Mouse (Mus musculus) C2C12 (cell line): ENCODE measurements around the gene Cdkl4. TPM values are rescaled to one million over a fixed set of nuclear protein-coding genes. Genes with fewer than 3 reads are reported as not detected.
"Not testable (repeated sequence)": the region's sequence is repeated elsewhere in the genome, so short reads cannot be mapped to it uniquely, and the experiment has no call there.

Experiments
- H3K27me3 ChIP-seq: one replicate; pipeline ENCODE4 v1.6.1; 2011; ENCODE audit not compliant: control insufficient read depth, insufficient read depth, insufficient read length
- H3K36me3 ChIP-seq: one replicate; pipeline ENCODE4 v1.6.1; 2011; ENCODE audit not compliant: control insufficient read depth, insufficient read depth
- H3K4me3 ChIP-seq: one replicate; pipeline ENCODE4 v1.5.1; 2011; ENCODE audit warnings: mild to moderate bottlenecking, control low read depth; ENCODE audit not compliant: poor library complexity, insufficient read depth, severe bottlenecking
- H3K79me2 ChIP-seq: one replicate; pipeline ENCODE4 v1.6.1; 2011; ENCODE audit not compliant: control insufficient read depth, insufficient read depth
- H3K79me3 ChIP-seq: one replicate; pipeline ENCODE4 v1.6.1; 2011; ENCODE audit warnings: low read depth, control low read depth
- H3ac ChIP-seq: one replicate; pipeline ENCODE3; 2011; ENCODE audit warnings: low read depth; ENCODE audit not compliant: control insufficient read depth, insufficient read length
- CEBPB ChIP-seq: IDR thresholded peaks from one replicate; pipeline ENCODE4 v1.6.1; 2011; ENCODE audit warnings: low read depth, mild to moderate bottlenecking, control low read depth, moderate library complexity
- CTCF ChIP-seq: IDR thresholded peaks from one replicate; pipeline ENCODE4 v1.5.1; 2011; ENCODE audit not compliant: control insufficient read depth, insufficient read depth, insufficient read length
- FOSL1 ChIP-seq: IDR thresholded peaks from one replicate; pipeline ENCODE4 v1.8.0; 2011; ENCODE audit warnings: mild to moderate bottlenecking, low read length; ENCODE audit not compliant: poor library complexity, insufficient read depth, severe bottlenecking
- MAX ChIP-seq: IDR thresholded peaks from one replicate; pipeline ENCODE4 v1.6.1; 2011; ENCODE audit warnings: mild to moderate bottlenecking, control low read depth
- MYOD1 ChIP-seq: IDR thresholded peaks from one replicate; pipeline ENCODE4 v1.6.1; 2011; ENCODE audit warnings: low read depth; ENCODE audit not compliant: control insufficient read depth, insufficient read length
- MYOG ChIP-seq: IDR thresholded peaks from one replicate; pipeline ENCODE4 v1.6.1; 2011; ENCODE audit not compliant: control insufficient read depth, insufficient read length; ENCODE audit errors: extremely low read depth
- USF1 ChIP-seq: IDR thresholded peaks from one replicate; pipeline ENCODE4 v1.6.1; 2011; ENCODE audit warnings: low read depth, mild to moderate bottlenecking, control low read depth, moderate library complexity
- polyA plus RNA-seq: library from polyadenylated mRNA; unstranded; fragments of >200 nt; fragmentation: generic; extraction: Trizol; gene quantifications from one replicate; pipeline ENCODE4 v1.2.1, GENCODE M21; 2012; ENCODE audit warnings: missing spikeins

Cdkl4 gene
- polyA plus RNA-seq, 1 experiment = not detected

DNA sequence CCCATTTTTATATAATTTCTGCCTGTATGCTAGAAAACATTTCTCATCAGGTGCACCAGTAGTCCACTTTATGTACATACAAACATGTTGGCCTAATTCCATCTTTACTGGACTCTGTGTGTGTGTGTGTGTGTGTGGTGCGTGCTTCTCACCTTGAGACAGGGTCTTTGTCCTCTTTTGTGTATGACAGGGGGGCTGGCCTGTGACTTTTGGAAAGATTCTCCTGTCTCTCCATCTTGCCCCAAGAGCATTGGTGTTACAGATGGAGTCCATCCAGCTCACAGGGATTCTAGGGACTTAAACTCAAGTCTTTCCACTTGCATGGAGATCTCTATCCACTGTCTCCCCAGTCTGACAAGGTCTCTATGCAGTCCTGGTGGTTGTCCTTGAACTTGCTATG lies 428 bp upstream of the Cdkl4 start:
- Histone ChIP-seq H3K27me3 (no peaks in the 10 kb centered on the region), H3K79me3 (no peaks in the 10 kb centered on the region), H3K36me3 (peaks cover 3% of the 10 kb centered on the region), H3ac (no peak overlapping the region), H3K79me2 (no peaks in the 10 kb centered on the region), H3K4me3 (no peak overlapping the region)
- TF ChIP-seq CEBPB = no peak
- TF ChIP-seq MYOD1 = no peak
- TF ChIP-seq MAX = no peak
- no peak for TF ChIP-seq MYOG
- TF ChIP-seq FOSL1 = no peak
- no peak for TF ChIP-seq USF1
- TF ChIP-seq CTCF = no peak

DNA sequence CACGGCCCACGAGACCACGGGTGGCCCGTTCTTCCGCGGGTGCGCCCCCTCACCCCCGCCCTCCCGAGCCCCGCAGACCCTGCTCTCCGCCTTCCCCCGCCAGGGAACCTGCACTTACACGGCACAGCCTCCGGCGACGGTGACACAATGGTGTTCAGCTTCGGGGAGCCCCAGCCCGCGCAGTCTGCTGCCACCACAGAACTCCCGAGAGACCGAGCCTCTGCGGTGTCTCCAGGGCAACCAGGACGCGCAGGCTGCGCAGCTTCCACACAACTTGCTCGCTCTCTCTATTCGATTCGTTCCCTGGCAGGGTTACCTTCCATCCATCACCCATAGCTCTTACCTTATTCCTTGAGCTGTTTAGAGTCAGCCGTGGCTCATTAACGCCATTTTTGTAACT lies 399 bp downstream of the Cdkl4 start:
- Histone ChIP-seq H3K79me2 (no peaks in the 10 kb centered on the region), H3K36me3 (peaks cover 3% of the 10 kb centered on the region), H3ac (no peak overlapping the region), H3K4me3 (no peak overlapping the region), H3K27me3 (no peaks in the 10 kb centered on the region), H3K79me3 (no peaks in the 10 kb centered on the region)
- no peak for TF ChIP-seq MYOD1
- TF ChIP-seq MYOG = no peak
- no peak for TF ChIP-seq MAX
- no peak for TF ChIP-seq CTCF
- no peak for TF ChIP-seq FOSL1
- TF ChIP-seq CEBPB = no peak
- no peak for TF ChIP-seq USF1

DNA sequence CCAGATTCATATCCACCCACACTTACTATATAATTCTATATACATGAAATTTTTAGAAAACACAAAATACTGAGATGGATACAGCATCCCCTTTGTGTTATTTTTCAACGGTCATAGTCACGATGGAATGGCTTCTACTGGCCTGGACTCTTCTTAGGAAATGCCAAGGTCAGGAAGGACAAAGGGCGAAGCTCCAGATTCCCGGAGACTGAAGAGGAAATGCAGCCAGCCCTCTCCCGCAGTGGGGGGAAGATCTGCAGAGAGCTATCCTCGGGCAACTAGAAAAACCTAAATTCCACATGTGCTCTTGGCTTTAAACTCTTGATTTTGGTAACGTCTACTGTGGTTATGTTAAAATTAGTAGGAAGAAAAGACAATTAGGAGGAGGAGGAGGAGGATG lies 2.6 kb downstream of the Cdkl4 start:
- Histone ChIP-seq H3K27me3 (no peaks in the 10 kb centered on the region), H3K4me3 (no peak overlapping the region), H3ac (no peak overlapping the region), H3K36me3 (no peaks in the 10 kb centered on the region), H3K79me2 (no peaks in the 10 kb centered on the region), H3K79me3 (no peaks in the 10 kb centered on the region)
- TF ChIP-seq CTCF = no peak
- TF ChIP-seq CEBPB = no peak
- no peak for TF ChIP-seq USF1
- no peak for TF ChIP-seq FOSL1
- no peak for TF ChIP-seq MYOG
- TF ChIP-seq MYOD1 = no peak
- TF ChIP-seq MAX = no peak

DNA sequence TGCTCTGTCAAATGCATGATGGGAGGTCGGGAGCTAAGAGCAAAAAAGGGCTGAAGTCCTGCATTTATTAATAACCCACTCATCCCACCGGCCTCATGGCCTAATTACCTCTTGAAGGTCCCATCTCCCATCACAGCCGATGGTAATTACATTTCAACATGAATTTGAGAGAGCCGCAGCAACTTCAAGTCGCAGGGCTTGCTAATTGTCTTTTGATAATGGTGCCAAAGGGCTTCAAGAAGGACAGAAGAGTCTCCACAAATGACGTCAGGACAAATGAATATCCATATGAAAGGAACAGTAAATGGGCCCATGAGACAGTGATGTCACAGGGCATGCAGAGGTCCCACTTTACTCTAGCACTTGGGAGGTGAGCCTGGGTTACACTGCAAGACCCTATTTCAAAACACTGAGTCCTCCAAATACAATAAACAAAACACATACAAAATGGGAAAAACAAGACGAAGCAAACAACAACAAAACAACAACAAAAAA lies 3.1 kb downstream of the Cdkl4 start:
- Histone ChIP-seq H3ac (no peak overlapping the region), H3K27me3 (no peaks in the 10 kb centered on the region), H3K79me3 (no peaks in the 10 kb centered on the region), H3K36me3 (no peaks in the 10 kb centered on the region), H3K4me3 (no peak overlapping the region), H3K79me2 (no peaks in the 10 kb centered on the region)
- TF ChIP-seq MAX = no peak
- TF ChIP-seq FOSL1 = no peak
- no peak for TF ChIP-seq CEBPB
- TF ChIP-seq MYOD1 = no peak
- TF ChIP-seq USF1 = no peak
- TF ChIP-seq CTCF = no peak
- no peak for TF ChIP-seq MYOG

DNA sequence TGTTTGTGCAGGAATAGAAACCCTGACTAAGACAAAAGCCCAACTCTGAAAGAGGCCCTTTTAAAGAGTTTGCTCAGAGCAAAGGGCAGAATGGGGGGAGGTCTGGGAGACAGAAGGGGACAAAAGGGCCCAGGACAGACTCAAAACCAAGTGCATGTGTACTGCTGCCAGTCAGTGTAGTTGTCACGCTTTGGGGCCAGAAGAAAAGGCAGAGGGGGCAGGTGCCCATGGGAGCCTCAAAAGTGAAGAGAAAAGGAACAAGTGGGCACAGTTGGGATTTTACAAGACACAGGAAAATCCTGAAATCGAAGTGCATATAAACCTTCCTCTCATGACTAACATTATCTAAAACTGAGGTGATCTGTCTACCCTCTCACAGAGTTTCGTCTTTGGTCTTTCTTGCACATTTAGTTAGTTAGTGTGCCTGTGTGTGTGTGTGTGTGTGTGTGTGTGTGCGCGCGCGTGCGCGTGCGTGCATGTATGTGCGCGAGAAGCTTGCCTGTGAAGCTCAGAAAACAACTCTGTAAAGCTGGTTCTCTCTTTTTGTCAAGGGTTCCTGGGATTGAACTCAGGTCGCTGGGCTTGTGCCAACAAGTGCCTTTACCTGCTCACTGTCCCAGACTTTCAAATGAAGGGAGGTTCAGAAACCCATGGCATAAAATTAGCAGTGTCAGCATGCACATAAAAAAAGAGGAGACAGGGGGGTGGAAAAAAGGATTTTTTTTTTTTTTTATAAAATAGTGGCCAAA lies 5.3 kb downstream of the Cdkl4 start:
- Histone ChIP-seq H3K36me3 (no peaks in the 10 kb centered on the region), H3ac (no peak overlapping the region), H3K4me3 (no peak overlapping the region), H3K79me3 (no peaks in the 10 kb centered on the region), H3K79me2 (no peaks in the 10 kb centered on the region), H3K27me3 (no peaks in the 10 kb centered on the region)
- TF ChIP-seq FOSL1 (no peak), MYOD1 (no peak)

DNA sequence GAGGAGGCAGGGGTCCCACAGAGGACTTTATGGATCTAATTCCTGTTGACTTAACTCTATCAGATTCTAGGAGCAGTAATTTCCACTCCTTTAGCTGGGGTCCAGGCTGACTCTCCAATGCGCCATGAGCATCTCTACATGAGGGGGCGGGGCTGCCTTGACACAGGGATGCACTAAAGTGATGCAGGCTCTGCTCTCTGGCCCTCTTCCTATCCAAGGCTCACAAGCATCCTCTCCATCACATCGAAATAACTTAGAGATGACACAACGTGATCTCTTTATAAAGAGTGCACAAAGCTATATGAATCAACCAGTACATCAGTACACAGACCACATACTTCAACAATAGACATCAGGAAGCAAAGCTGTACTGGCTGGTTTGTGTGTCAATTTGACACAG lies 6.2 kb downstream of the Cdkl4 start:
- no peaks in the 10 kb centered on the region for H3K79me3 ChIP-seq
- H3K4me3 ChIP-seq = no peak overlapping the region
- H3K36me3 ChIP-seq = no peaks in the 10 kb centered on the region
- no peaks in the 10 kb centered on the region for H3K27me3 ChIP-seq
- TF ChIP-seq CEBPB (no peak), CTCF (no peak), MYOD1 (no peak), MYOG (no peak), MAX (no peak), USF1 (no peak), FOSL1 (no peak)
- H3K79me2 ChIP-seq = no peaks in the 10 kb centered on the region
- no peak overlapping the region for H3ac ChIP-seq

DNA sequence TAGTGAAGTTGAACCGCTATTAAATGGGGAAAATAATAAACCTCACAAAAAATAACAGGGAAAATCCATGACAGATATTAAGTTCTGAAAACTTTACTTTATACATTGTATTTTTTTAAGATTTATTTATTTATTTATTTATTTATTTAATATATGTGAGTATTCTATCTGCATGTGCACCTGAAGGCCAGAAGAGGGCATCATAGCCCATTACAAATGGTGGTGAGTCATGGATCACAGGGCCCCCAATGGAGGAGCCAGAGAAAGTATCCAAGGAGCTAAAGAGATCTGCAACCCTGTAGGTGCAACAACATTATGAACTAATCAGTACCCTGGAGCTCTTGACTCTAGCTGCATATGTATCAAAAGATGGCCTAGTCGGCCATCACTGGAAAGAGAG lies 7.9 kb downstream of the Cdkl4 start:
- H3K4me3 ChIP-seq, H3K79me2 ChIP-seq, H3K79me3 ChIP-seq, H3K27me3 ChIP-seq, H3ac ChIP-seq, H3K36me3 ChIP-seq: not testable (repeated sequence)
